Mouse (Mus musculus) midbrain, embryonic 13.5 days (tissue): ENCODE data around the gene Ifna15. TPM values are rescaled to one million over a fixed set of nuclear protein-coding genes. Genes with fewer than 3 reads are reported as not detected.

Experiments
- polyA plus RNA-seq: library from polyadenylated mRNA; unstranded; fragments of >200 nt; fragmentation: Nextera tagmentation; extraction: Ambion mirVana; gene quantifications from 2 replicates; pipeline ENCODE4 v1.2.1, GENCODE M21; 2015

Gene Ifna15
- polyA plus RNA-seq, 1 experiment from 2014 or later = not detected

Other genes with a start within 250 kb of the Ifna15 start
- gene Hacd4, start 119.3 kb downstream of the Ifna15 start, polyA plus RNA-seq = 3.1 and 3.4 TPM in 2 replicates
- not detected in 2 replicates for gene Ifnb1, start 35.5 kb downstream of the Ifna15 start, polyA plus RNA-seq
- gene Ifna14, start 13.6 kb upstream of the Ifna15 start, polyA plus RNA-seq = not detected in 2 replicates
- gene Ifna9, start 34.1 kb upstream of the Ifna15 start, polyA plus RNA-seq = not detected in 2 replicates
- not detected in 2 replicates for gene Ifna12, start 45.1 kb upstream of the Ifna15 start, polyA plus RNA-seq
- gene C87499, start 76.2 kb upstream of the Ifna15 start, polyA plus RNA-seq = not detected in 2 replicates
- not detected in 2 replicates for gene Ifna13, start 86.2 kb upstream of the Ifna15 start, polyA plus RNA-seq
- not detected in 2 replicates for gene Ifna16, start 118.7 kb upstream of the Ifna15 start, polyA plus RNA-seq
- gene Ifna2, start 125.7 kb upstream of the Ifna15 start, polyA plus RNA-seq = not detected in 2 replicates
- not detected in 2 replicates for gene Ifnab, start 133.1 kb upstream of the Ifna15 start, polyA plus RNA-seq
- 1.6 and 1.7 TPM in 2 replicates for gene Gm26566, start 163.6 kb upstream of the Ifna15 start, polyA plus RNA-seq
- 132 and 146 TPM in 2 replicates for gene Klhl9, start 164.2 kb upstream of the Ifna15 start, polyA plus RNA-seq
- not detected in 2 replicates for gene Gm13271, start 196.6 kb upstream of the Ifna15 start, polyA plus RNA-seq
- not detected in 2 replicates for gene Gm13283, start 201.9 kb upstream of the Ifna15 start, polyA plus RNA-seq
- not detected in 2 replicates for gene Gm13290, start 215.6 kb upstream of the Ifna15 start, polyA plus RNA-seq
- not detected in 2 replicates for gene Gm13289, start 218.7 kb upstream of the Ifna15 start, polyA plus RNA-seq
- not detected in 2 replicates for gene Gm13272, start 221.6 kb upstream of the Ifna15 start, polyA plus RNA-seq
- gene Ifnz, start 223.9 kb upstream of the Ifna15 start, polyA plus RNA-seq = 0.22 TPM in 1 of 2 replicates, not detected in the other
- not detected in 2 replicates for gene Gm13276, start 227.5 kb upstream of the Ifna15 start, polyA plus RNA-seq
- not detected in 2 replicates for gene Gm13277, start 230.4 kb upstream of the Ifna15 start, polyA plus RNA-seq
- not detected in 2 replicates for gene Gm13278, start 233.3 kb upstream of the Ifna15 start, polyA plus RNA-seq
- gene Gm13275, start 236.2 kb upstream of the Ifna15 start, polyA plus RNA-seq = not detected in 2 replicates
- gene Gm13279, start 239.2 kb upstream of the Ifna15 start, polyA plus RNA-seq = not detected in 2 replicates
- 0.19 and 0.28 TPM in 2 replicates for gene Gm13285, start 241.4 kb upstream of the Ifna15 start, polyA plus RNA-seq
- gene Gm13287, start 245.0 kb upstream of the Ifna15 start, polyA plus RNA-seq = not detected in 2 replicates
- gene Gm13288, start 247.3 kb upstream of the Ifna15 start, polyA plus RNA-seq = not detected in 2 replicates